Comparison of ENCODE assay signal across 10 mouse cellular contexts in genomic region chr17:71019309-71019655, GRCm38 (mm10). TPM values are rescaled to one million over a fixed set of nuclear protein-coding genes. Genes with fewer than 3 reads are reported as not detected.
A peak's percentile ranks its signal among the peaks of the same experiment; 100 is the strongest.
DNase-seq lines count a peak whose midpoint lies in the region; ATAC-seq and TF ChIP-seq lines count a peak whose summit lies in the region.
"Had no signal": no experiment of that assay in that cellular context is flagged by ENCODE, and none has a peak within 500 bp of the region (broad histone marks: within the 10 kb centered on the region; RNA-seq: fewer than 3 reads in every experiment).

No protein-coding gene starts in this region.

- no peak for ATAC-seq in megakaryocyte, adult 5-6 weeks (ENCODE audit: poor library complexity, severe bottlenecking)
- ATAC-seq in intestine, embryonic 15.5 days, result peak; percentile 71
- ATAC-seq in stomach, embryonic 16.5 days (ENCODE audit: insufficient read depth, low FRiP score), result peak; percentile 53; the same call in 1 of the 2 replicates
- ATAC-seq: hindbrain, embryonic 16.5 days had no signal

- peaks cover 29% of the 10 kb centered on the region for H3K36me3 ChIP-seq in megakaryocyte, embryonic 14.5 days (replicated peaks; ENCODE audit: low read length)
- H3K36me3 ChIP-seq in intestine, embryonic 15.5 days, result no peaks in the 10 kb centered on the region
- H3K36me3 ChIP-seq in stomach, embryonic 16.5 days (ENCODE audit: control insufficient read depth, insufficient read depth, low read length), result no peaks in the 10 kb centered on the region

- peak overlapping the region; percentile 81 for H3K4me3 ChIP-seq in gastrocnemius, adult 2 months
- peak overlapping the region; percentile 91 for H3K4me3 ChIP-seq in megakaryocyte, embryonic 14.5 days (replicated peaks)
- peak overlapping the region; percentile 6; the same call in 1 of the 2 replicates for H3K4me3 ChIP-seq in intestine, embryonic 15.5 days (replicated peaks)
- peak overlapping the region; percentile 28 for H3K4me3 ChIP-seq in stomach, embryonic 16.5 days (replicated peaks; ENCODE audit: low read length)

- peak; percentile 72 for DNase-seq in gastrocnemius, adult 2 months
- DNase-seq in gastrocnemius, postnatal 10 days, result no peak
- no peak for DNase-seq in spleen, adult 12 weeks (ENCODE audit: low spot score)
- no peak for DNase-seq in spleen, postnatal 4 days (ENCODE audit: low spot score in 2 of 2)
- DNase-seq: B cell, adult 2 months had no signal

- intact Hi-C loops in gastrocnemius, adult 2 months (cut with DNase I), result loop anchor here (1.0 kb wide), 1 partner anchor 17 kb away; the partner anchor contains the start of genes Myl12a and Myom1

- 20% methylated on average over 6 of the region's 6 CpGs for WGBS in intestine, embryonic 15.5 days
- WGBS in stomach, embryonic 16.5 days, result 28% methylated on average over 6 of the region's 6 CpGs

- no peaks in the 10 kb centered on the region for H3K9me3 ChIP-seq in megakaryocyte, embryonic 14.5 days
- H3K9me3 ChIP-seq in intestine, embryonic 15.5 days, result no peaks in the 10 kb centered on the region
- H3K9me3 ChIP-seq in stomach, embryonic 16.5 days (replicated peaks; ENCODE audit: control insufficient read depth, low read length), result no peaks in the 10 kb centered on the region

- TF ChIP-seq CTCF in gastrocnemius, adult 2 months (IDR thresholded peaks at IDR 0.05), result no peak

- peaks cover 71% of the 10 kb centered on the region for H3K4me1 ChIP-seq in megakaryocyte, embryonic 14.5 days
- H3K4me1 ChIP-seq in intestine, embryonic 15.5 days (replicated peaks), result peaks cover 11% of the 10 kb centered on the region
- H3K4me1 ChIP-seq in stomach, embryonic 16.5 days (ENCODE audit: control insufficient read depth, insufficient read depth, low read length), result no peaks in the 10 kb centered on the region

- peak overlapping the region; percentile 18; the same call in 1 of the 2 replicates for H3K9ac ChIP-seq in intestine, embryonic 15.5 days
- peak overlapping the region; percentile 50 for H3K9ac ChIP-seq in stomach, embryonic 16.5 days (ENCODE audit: low read length)

- H3K27ac ChIP-seq in gastrocnemius, adult 2 months, result peak overlapping the region; percentile 97
- peak overlapping the region; percentile 57; the same call in 1 of the 2 replicates for H3K27ac ChIP-seq in intestine, embryonic 15.5 days
- H3K27ac ChIP-seq in stomach, embryonic 16.5 days (ENCODE audit: low read length), result peak overlapping the region; percentile 12; the same call in 1 of the 2 replicates

- H3K4me2 ChIP-seq in intestine, embryonic 15.5 days (replicated peaks), result peak overlapping the region; percentile 34
- H3K4me2 ChIP-seq in stomach, embryonic 16.5 days (ENCODE audit: low read depth, low read length), result no peak overlapping the region

- H3K27me3 ChIP-seq in megakaryocyte, embryonic 14.5 days (replicated peaks), result no peaks in the 10 kb centered on the region
- no peaks in the 10 kb centered on the region for H3K27me3 ChIP-seq in intestine, embryonic 15.5 days (replicated peaks)
- H3K27me3 ChIP-seq in stomach, embryonic 16.5 days (ENCODE audit: control insufficient read depth, insufficient read depth, low read length), result no peaks in the 10 kb centered on the region

RNA-seq across cellular contexts. Expression of gene Myl12a, which starts 16.6 kb away (rescaled TPM):
- total RNA-seq in gastrocnemius, adult 2 months (2021), result 100 to 1,000 TPM; 301 to 553 TPM
- 100 to 1,000 TPM; 650 to 696 TPM for total RNA-seq in gastrocnemius, postnatal 10 days (2021)
- polyA plus RNA-seq in megakaryocyte, embryonic 14.5 days (2012; ENCODE audit: insufficient read depth, low replicate concordance), result 12.3 and 26.2 TPM in 2 replicates
- total RNA-seq in megakaryocyte, adult 5-6 weeks (2015), result 445 and 515 TPM in 2 replicates
- 230 and 278 TPM in 2 replicates for total RNA-seq in megakaryocyte, adult 5-6 weeks (2017)
- polyA plus RNA-seq in intestine, embryonic 15.5 days (2015; fragmentation: Nextera tagmentation; extraction: Ambion mirVana), result 490 and 556 TPM in 2 replicates
- polyA plus RNA-seq in stomach, embryonic 16.5 days (2015; fragmentation: Nextera tagmentation; extraction: Ambion mirVana), result 524 and 584 TPM in 2 replicates

RNA-seq across cellular contexts. Expression of gene Myom1, which starts 16.8 kb away (rescaled TPM):
- total RNA-seq in gastrocnemius, adult 2 months (2021), result 1,000 to 10,000 TPM; 1,223 to 1,379 TPM
- 1,000 to 10,000 TPM; 1,013 to 1,104 TPM for total RNA-seq in gastrocnemius, postnatal 10 days (2021)
- polyA plus RNA-seq in megakaryocyte, embryonic 14.5 days (2012; ENCODE audit: insufficient read depth, low replicate concordance), result 8.2 and 12.3 TPM in 2 replicates
- 0.07 and 0.11 TPM in 2 replicates for total RNA-seq in megakaryocyte, adult 5-6 weeks (2015)
- 0.44 and 0.69 TPM in 2 replicates for total RNA-seq in megakaryocyte, adult 5-6 weeks (2017)
- 11.1 and 12.6 TPM in 2 replicates for polyA plus RNA-seq in intestine, embryonic 15.5 days (2015; fragmentation: Nextera tagmentation; extraction: Ambion mirVana)
- polyA plus RNA-seq in stomach, embryonic 16.5 days (2015; fragmentation: Nextera tagmentation; extraction: Ambion mirVana), result 15.7 and 21.1 TPM in 2 replicates

Comparison
In these comparisons a context has a peak if more than half of its experiments do, and no peak if none do; other contexts are left out.
1. H3K27ac ChIP-seq: peak in every context shown above with its lines; median percentile 97 in gastrocnemius, adult 2 months; 57 in intestine, embryonic 15.5 days; 12 in stomach, embryonic 16.5 days.
2. H3K4me3 ChIP-seq: peak in every context shown above with its lines; median percentile 91 in megakaryocyte, embryonic 14.5 days; 81 in gastrocnemius, adult 2 months; 28 in stomach, embryonic 16.5 days; 6 in intestine, embryonic 15.5 days.
3. RNA of gene Myom1, which starts 16.8 kb away (total RNA-seq): 1,223 to 1,379 TPM in gastrocnemius, adult 2 months and 1,013 to 1,104 TPM in gastrocnemius, postnatal 10 days; 0.07 to 0.69 TPM in megakaryocyte, adult 5-6 weeks; every median in the first group is over 100 times any median in the second.